Mouse (Mus musculus): ENCODE data around the gene Hmgcll1. TPM values are rescaled to one million over a fixed set of nuclear protein-coding genes. Genes with fewer than 3 reads are reported as not detected.
A peak's percentile ranks its signal among the peaks of the same experiment; 100 is the strongest.

Hmgcll1 gene
- polyA plus RNA-seq (2015; fragmentation: Nextera tagmentation; extraction: Ambion mirVana) = 8.8 and 9.9 TPM in 2 replicates

GRCm38 (mm10) chr9:76014631-76015531 lies at the start of gene Hmgcll1:
Hmgcll1 (plus strand) TSS chr9:76014855.
- WGBS = 9% methylated on average over 40 of the region's 40 CpGs
- Histone ChIP-seq H3K27ac (peak within 1 kb of the TSS; percentile 60), H3K36me3 (no peaks in the 10 kb centered on the region), H3K4me2 (peak within 1 kb of the TSS; percentile 89), H3K4me3 (peak within 1 kb of the TSS; percentile 54), H3K27me3 (no peaks in the 10 kb centered on the region), H3K9ac (peak within 1 kb of the TSS; percentile 56), H3K9me3 (no peaks in the 10 kb centered on the region), H3K4me1 (peaks cover 42% of the 10 kb centered on the region)
- ATAC-seq (ENCODE audit: borderline replicate concordance, extremely low read depth, low FRiP score, low TSS enrichment) = peak; percentile 80

- 75% methylated on average over 1 of the region's 1 CpGs for WGBS
- Histone ChIP-seq H3K27me3 (no peaks in the 10 kb centered on the region), H3K9me3 (no peaks in the 10 kb centered on the region), H3K4me3 (no peak overlapping the region), H3K27ac (no peak overlapping the region), H3K9ac (no peak overlapping the region), H3K4me2 (no peak overlapping the region), H3K4me1 (no peaks in the 10 kb centered on the region), H3K36me3 (no peaks in the 10 kb centered on the region)
- no peak for ATAC-seq (ENCODE audit: borderline replicate concordance, extremely low read depth, low FRiP score, low TSS enrichment)
These were observed 34.6 kb upstream of the Hmgcll1 start for GRCm38 (mm10) chr9:75980097-75980496.

DNA sequence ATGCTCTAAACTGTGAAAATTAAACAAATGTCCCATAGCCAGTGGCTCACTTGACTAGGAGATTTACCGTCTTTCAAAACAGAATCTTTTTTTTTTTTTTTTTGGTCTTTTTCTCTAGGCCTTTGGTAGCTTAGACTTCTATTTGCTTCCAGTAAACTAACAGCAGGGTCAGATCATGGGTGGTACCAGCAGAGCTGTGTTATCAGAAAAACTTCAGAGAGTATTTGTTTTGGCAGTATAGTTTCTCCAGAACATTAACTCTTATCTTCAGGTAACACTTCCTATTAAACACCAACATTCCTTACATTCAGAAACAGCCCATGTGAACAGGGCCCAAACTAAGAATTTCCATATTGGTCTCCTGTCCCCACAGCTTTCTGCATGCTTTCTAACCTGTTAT lies 33.5 kb upstream of the Hmgcll1 start:
- Histone ChIP-seq H3K27me3 (no peaks in the 10 kb centered on the region), H3K27ac (peak overlapping the region; percentile 33; the same call in 1 of the 2 replicates), H3K9ac (no peak overlapping the region), H3K4me1 (no peaks in the 10 kb centered on the region), H3K4me2 (no peak overlapping the region), H3K4me3 (no peak overlapping the region), H3K9me3 (no peaks in the 10 kb centered on the region), H3K36me3 (no peaks in the 10 kb centered on the region)
- ATAC-seq (ENCODE audit: borderline replicate concordance, extremely low read depth, low FRiP score, low TSS enrichment) = no peak; the same call in 1 of the 2 replicates
- 44% methylated on average over 1 of the region's 1 CpGs for WGBS

DNA sequence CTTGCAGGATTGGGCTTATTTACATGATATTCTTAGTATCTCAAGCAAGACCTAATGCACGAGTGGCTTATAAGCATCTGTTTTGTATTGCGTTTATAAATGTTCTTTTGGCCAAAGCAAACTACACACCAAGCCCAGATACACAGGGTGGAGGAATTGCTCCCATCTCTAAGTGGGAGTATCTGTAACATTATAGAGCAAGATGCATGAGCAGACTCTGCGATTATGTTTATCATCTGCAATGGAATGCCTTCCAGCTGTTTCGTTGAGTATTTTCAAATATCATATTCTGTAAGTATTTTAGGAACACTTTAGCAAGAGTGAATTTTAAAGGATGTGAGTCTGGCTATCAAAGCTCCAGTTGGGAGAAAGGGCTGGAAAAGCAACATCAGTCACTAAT lies 25.2 kb upstream of the Hmgcll1 start:
- H3K9ac ChIP-seq = no peak overlapping the region
- no peaks in the 10 kb centered on the region for H3K9me3 ChIP-seq
- H3K4me3 ChIP-seq = no peak overlapping the region
- ATAC-seq (ENCODE audit: borderline replicate concordance, extremely low read depth, low FRiP score, low TSS enrichment) = peak; percentile 74; the same call in 1 of the 2 replicates
- no peaks in the 10 kb centered on the region for H3K27me3 ChIP-seq
- no peak overlapping the region for H3K4me2 ChIP-seq
- H3K4me1 ChIP-seq = 0 out of 2 replicates have a peak, but pooled peaks cover 3% of the 10 kb centered on the region
- H3K27ac ChIP-seq = peak overlapping the region; percentile 19; the same call in 1 of the 2 replicates
- 40% methylated on average over 4 of the region's 4 CpGs for WGBS
- no peaks in the 10 kb centered on the region for H3K36me3 ChIP-seq

- WGBS = 32% methylated on average over 2 of the region's 2 CpGs
- peak; percentile 67; the same call in 1 of the 2 replicates for ATAC-seq (ENCODE audit: borderline replicate concordance, extremely low read depth, low FRiP score, low TSS enrichment)
- Histone ChIP-seq H3K9me3 (no peaks in the 10 kb centered on the region), H3K27ac (0 out of 2 replicates have a peak overlapping the region, but pooled peaks have one; percentile 67), H3K4me1 (peaks cover 25% of the 10 kb centered on the region), H3K4me3 (no peak overlapping the region), H3K27me3 (no peaks in the 10 kb centered on the region), H3K9ac (no peak overlapping the region), H3K4me2 (no peak overlapping the region), H3K36me3 (no peaks in the 10 kb centered on the region)
These were observed 15.8 kb upstream of the Hmgcll1 start for GRCm38 (mm10) chr9:75998791-75999350.

- Histone ChIP-seq H3K4me2 (no peak overlapping the region), H3K4me3 (no peak overlapping the region), H3K9ac (no peak overlapping the region), H3K36me3 (no peaks in the 10 kb centered on the region), H3K27ac (peak overlapping the region; percentile 68), H3K4me1 (peaks cover 36% of the 10 kb centered on the region), H3K9me3 (no peaks in the 10 kb centered on the region), H3K27me3 (no peaks in the 10 kb centered on the region)
- peak; percentile 59; the same call in 1 of the 2 replicates for ATAC-seq (ENCODE audit: borderline replicate concordance, extremely low read depth, low FRiP score, low TSS enrichment)
- 35% methylated on average over 10 of the region's 10 CpGs for WGBS
These were observed 13.5 kb upstream of the Hmgcll1 start for GRCm38 (mm10) chr9:76000876-76001858.

- Histone ChIP-seq H3K27ac (peak overlapping the region; percentile 69), H3K36me3 (no peaks in the 10 kb centered on the region), H3K4me1 (peaks cover 46% of the 10 kb centered on the region), H3K9ac (no peak overlapping the region), H3K27me3 (no peaks in the 10 kb centered on the region), H3K4me2 (peak overlapping the region; percentile 10; the same call in 1 of the 2 replicates), H3K4me3 (no peak overlapping the region), H3K9me3 (no peaks in the 10 kb centered on the region)
- 35% methylated on average over 3 of the region's 3 CpGs for WGBS
- no peak for ATAC-seq (ENCODE audit: borderline replicate concordance, extremely low read depth, low FRiP score, low TSS enrichment)
These were observed 11.6 kb upstream of the Hmgcll1 start for GRCm38 (mm10) chr9:76003066-76003465.

GRCm38 (mm10) chr9:76003637-76004036 lies 11.0 kb upstream of the Hmgcll1 start:
- no peak for ATAC-seq (ENCODE audit: borderline replicate concordance, extremely low read depth, low FRiP score, low TSS enrichment)
- Histone ChIP-seq H3K27ac (peak overlapping the region; percentile 69), H3K36me3 (no peaks in the 10 kb centered on the region), H3K9ac (no peak overlapping the region), H3K9me3 (no peaks in the 10 kb centered on the region), H3K4me2 (peak overlapping the region; percentile 10), H3K4me1 (peaks cover 49% of the 10 kb centered on the region), H3K4me3 (no peak overlapping the region), H3K27me3 (no peaks in the 10 kb centered on the region)
- 25% methylated on average over 6 of the region's 6 CpGs for WGBS

- no peak overlapping the region for H3K4me3 ChIP-seq
- no peaks in the 10 kb centered on the region for H3K27me3 ChIP-seq
- H3K4me1 ChIP-seq = peaks cover 36% of the 10 kb centered on the region
- 24% methylated on average over 6 of the region's 6 CpGs for WGBS
- H3K27ac ChIP-seq = peak overlapping the region; percentile 89
- H3K9ac ChIP-seq = no peak overlapping the region
- no peaks in the 10 kb centered on the region for H3K36me3 ChIP-seq
- ATAC-seq (ENCODE audit: borderline replicate concordance, extremely low read depth, low FRiP score, low TSS enrichment) = peak; percentile 93
- no peak overlapping the region; the same call in 1 of the 2 replicates for H3K4me2 ChIP-seq
- H3K9me3 ChIP-seq = no peaks in the 10 kb centered on the region
These were observed 7.2 kb upstream of the Hmgcll1 start for GRCm38 (mm10) chr9:76007342-76007970.

- ATAC-seq (ENCODE audit: borderline replicate concordance, extremely low read depth, low FRiP score, low TSS enrichment) = 0 out of 2 replicates have a peak, but pooled peaks have one; percentile 23
- H3K9me3 ChIP-seq = no peaks in the 10 kb centered on the region
- no peak overlapping the region for H3K4me2 ChIP-seq
- H3K4me1 ChIP-seq = peaks cover 43% of the 10 kb centered on the region
- 50% methylated on average over 6 of the region's 6 CpGs for WGBS
- H3K27ac ChIP-seq = no peak overlapping the region
- no peaks in the 10 kb centered on the region for H3K36me3 ChIP-seq
- H3K9ac ChIP-seq = no peak overlapping the region
- no peak overlapping the region for H3K4me3 ChIP-seq
- H3K27me3 ChIP-seq = no peaks in the 10 kb centered on the region
These were observed 866 bp upstream of the Hmgcll1 start for GRCm38 (mm10) chr9:76013789-76014188.

DNA sequence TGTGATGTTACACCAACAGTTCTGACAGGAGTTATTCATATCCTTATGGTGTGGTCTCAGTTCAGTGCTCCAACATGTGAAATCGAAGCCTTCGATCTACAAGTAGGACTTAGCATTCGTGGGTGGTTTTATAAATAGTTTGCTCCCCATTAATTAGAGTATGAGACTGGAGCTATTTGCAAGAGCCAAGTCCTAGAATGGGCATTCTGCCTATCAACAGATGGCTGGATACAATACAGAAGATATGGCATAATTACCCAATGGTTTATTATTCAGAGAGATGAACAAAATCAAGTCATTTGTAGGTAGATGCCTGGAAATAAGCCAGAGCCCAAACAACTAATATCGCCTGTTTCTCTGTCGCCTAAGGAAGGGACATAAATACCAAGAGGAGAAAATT lies 1.3 kb downstream of the Hmgcll1 start:
- Histone ChIP-seq H3K4me1 (peaks cover 42% of the 10 kb centered on the region), H3K9me3 (no peaks in the 10 kb centered on the region), H3K36me3 (no peaks in the 10 kb centered on the region), H3K27ac (no peak overlapping the region), H3K27me3 (no peaks in the 10 kb centered on the region), H3K4me2 (0 out of 2 replicates have a peak overlapping the region, but pooled peaks have one; percentile 89), H3K9ac (no peak overlapping the region), H3K4me3 (no peak overlapping the region)
- WGBS = 81% methylated on average over 5 of the region's 5 CpGs
- no peak for ATAC-seq (ENCODE audit: borderline replicate concordance, extremely low read depth, low FRiP score, low TSS enrichment)
